Mouse (Mus musculus) kidney, embryonic 14.5 days (tissue): ENCODE data around the gene Gpr171. TPM values are rescaled to one million over a fixed set of nuclear protein-coding genes. Genes with fewer than 3 reads are reported as not detected.

Experiments used
- ATAC-seq: fragments of 200-750 bp; cut with Nextera tagmentation; 2 replicates; pipeline ENCODE4 v1.8.0; 2017; ENCODE audit warnings: moderate number of reproducible peaks, mild to moderate bottlenecking, moderate TSS enrichment, moderate library complexity; ENCODE audit not compliant: low FRiP score, low TSS enrichment
- H3K27ac ChIP-seq: fragments of 300-500 bp; sonication (generic); 2 replicates; pipeline ENCODE4 v1.5.1; 2014; ENCODE audit warnings: low read depth, mild to moderate bottlenecking, low read length, moderate library complexity, mixed read lengths
- H3K27me3 ChIP-seq: fragments of 300-500 bp; sonication (generic); 2 replicates; pipeline ENCODE4 v1.6.1; 2014; ENCODE audit warnings: mild to moderate bottlenecking, low read length; ENCODE audit not compliant: control insufficient read depth, insufficient read depth
- H3K36me3 ChIP-seq: fragments of 300-500 bp; sonication (generic); 2 replicates; pipeline ENCODE4 v1.6.1; 2014; ENCODE audit warnings: low read length, mixed read lengths; ENCODE audit not compliant: control insufficient read depth, insufficient read depth
- H3K4me1 ChIP-seq: fragments of 300-500 bp; sonication (generic); 2 replicates; pipeline ENCODE4 v1.6.1; 2014; ENCODE audit warnings: low read length, mixed read lengths; ENCODE audit not compliant: control insufficient read depth, insufficient read depth
- H3K4me2 ChIP-seq: fragments of 300-500 bp; sonication (generic); replicated peaks from 2 replicates; pipeline ENCODE4 v1.6.1; 2014; ENCODE audit warnings: low read depth, mild to moderate bottlenecking, low read length
- H3K4me3 ChIP-seq: fragments of 300-500 bp; sonication (generic); 2 replicates; pipeline ENCODE4 v1.5.1; 2014; ENCODE audit warnings: mild to moderate bottlenecking, low read length
- H3K9ac ChIP-seq: fragments of 300-500 bp; sonication (generic); 2 replicates; pipeline ENCODE4 v1.6.1; 2014; ENCODE audit warnings: low read depth, mild to moderate bottlenecking, low read length, moderate library complexity
- H3K9me3 ChIP-seq: fragments of 300-500 bp; sonication (generic); 2 replicates; pipeline ENCODE4 v1.6.1; 2016; ENCODE audit warnings: low read length; ENCODE audit not compliant: control insufficient read depth
- WGBS: fragments of 180-500 bp; shearing (Covaris S2); extraction: QIAGEN DNeasy Blood & Tissue Kit; methylation state at CpG from one replicate; pipeline ENCODE4 v1.1.7; 2014; 5-methylcytosine and 5-hydroxymethylcytosine counted together
- polyA plus RNA-seq: library from polyadenylated mRNA; unstranded; fragments of >200 nt; fragmentation: Nextera tagmentation; extraction: Ambion mirVana; gene quantifications from 2 replicates; pipeline ENCODE4 v1.2.1, GENCODE M21; 2014

Gpr171 gene
- polyA plus RNA-seq, 1 experiment from 2014 or later: 0.58 TPM

GRCm38 (mm10) chr3:59066558-59067294, 34.9 kb downstream of the Gpr171 start:
- WGBS: 65% methylated on average over 8 of the region's 8 CpGs
- ATAC-seq: no peak

GRCm38 (mm10) chr3:59065937-59066336, 35.7 kb downstream of the Gpr171 start:
- 82% methylated on average over 3 of the region's 3 CpGs for WGBS
- ATAC-seq: no peak
- Histone ChIP-seq H3K27ac (no peak overlapping the region), H3K4me2 (no peak overlapping the region), H3K36me3 (no peaks in the 10 kb centered on the region), H3K9me3 (no peaks in the 10 kb centered on the region), H3K9ac (no peak overlapping the region), H3K27me3 (no peaks in the 10 kb centered on the region), H3K4me3 (no peak overlapping the region), H3K4me1 (no peaks in the 10 kb centered on the region)

More at GRCm38 (mm10) chr3:59066558-59067294, 34.9 kb downstream of the Gpr171 start:
- no peaks in the 10 kb centered on the region for H3K4me1 ChIP-seq
- no peak overlapping the region for H3K4me2 ChIP-seq
- H3K9me3 ChIP-seq: no peaks in the 10 kb centered on the region
- H3K27me3 ChIP-seq: no peaks in the 10 kb centered on the region
- H3K27ac ChIP-seq: no peak overlapping the region
- H3K9ac ChIP-seq: no peak overlapping the region
- H3K4me3 ChIP-seq: no peak overlapping the region
- no peaks in the 10 kb centered on the region for H3K36me3 ChIP-seq

- no peaks in the 10 kb centered on the region for H3K27me3 ChIP-seq
- H3K4me3 ChIP-seq: no peak overlapping the region
- H3K4me1 ChIP-seq: 0 out of 2 replicates have a peak, but pooled peaks cover 3% of the 10 kb centered on the region
- H3K36me3 ChIP-seq: no peaks in the 10 kb centered on the region
- H3K9me3 ChIP-seq: no peaks in the 10 kb centered on the region
- no peak overlapping the region for H3K27ac ChIP-seq
- ATAC-seq: no peak
- H3K4me2 ChIP-seq: no peak overlapping the region
- WGBS: 87% methylated on average over 4 of the region's 4 CpGs
- no peak overlapping the region for H3K9ac ChIP-seq
These were observed 38.2 kb downstream of the Gpr171 start for GRCm38 (mm10) chr3:59063431-59063830.

- ATAC-seq: no peak
- 0 out of 2 replicates have a peak, but pooled peaks cover 3% of the 10 kb centered on the region for H3K4me1 ChIP-seq
- H3K9ac ChIP-seq: no peak overlapping the region
- H3K27me3 ChIP-seq: no peaks in the 10 kb centered on the region
- WGBS: 60% methylated on average over 5 of the region's 5 CpGs
- H3K4me2 ChIP-seq: no peak overlapping the region
- no peak overlapping the region for H3K4me3 ChIP-seq
- H3K9me3 ChIP-seq: no peaks in the 10 kb centered on the region
- H3K36me3 ChIP-seq: no peaks in the 10 kb centered on the region
- H3K27ac ChIP-seq: no peak overlapping the region
These were observed 39.5 kb downstream of the Gpr171 start for GRCm38 (mm10) chr3:59062141-59062540.

- no peaks in the 10 kb centered on the region for H3K9me3 ChIP-seq
- H3K4me3 ChIP-seq: no peak overlapping the region
- 71% methylated on average over 7 of the region's 7 CpGs for WGBS
- no peak overlapping the region for H3K9ac ChIP-seq
- no peak overlapping the region for H3K27ac ChIP-seq
- H3K4me2 ChIP-seq: no peak overlapping the region
- H3K27me3 ChIP-seq: no peaks in the 10 kb centered on the region
- ATAC-seq: no peak
- no peaks in the 10 kb centered on the region for H3K36me3 ChIP-seq
- H3K4me1 ChIP-seq: 0 out of 2 replicates have a peak, but pooled peaks cover 3% of the 10 kb centered on the region
These were observed 41.5 kb downstream of the Gpr171 start for GRCm38 (mm10) chr3:59060131-59060530.

- Histone ChIP-seq H3K36me3 (no peaks in the 10 kb centered on the region), H3K4me3 (no peak overlapping the region), H3K27ac (no peak overlapping the region), H3K27me3 (no peaks in the 10 kb centered on the region), H3K9ac (no peak overlapping the region), H3K4me2 (no peak overlapping the region; the same call in 1 of the 2 replicates), H3K9me3 (no peaks in the 10 kb centered on the region), H3K4me1 (0 out of 2 replicates have a peak, but pooled peaks cover 3% of the 10 kb centered on the region)
- 3% methylated on average over 7 of the region's 7 CpGs for WGBS
- ATAC-seq: peak; percentile 85
These were observed 42.5 kb downstream of the Gpr171 start for GRCm38 (mm10) chr3:59059022-59059541.

GRCm38 (mm10) chr3:59054834-59055535, 46.6 kb downstream of the Gpr171 start:
- H3K27me3 ChIP-seq: no peaks in the 10 kb centered on the region
- no peak overlapping the region for H3K9ac ChIP-seq
- H3K27ac ChIP-seq: no peak overlapping the region
- H3K36me3 ChIP-seq: no peaks in the 10 kb centered on the region
- H3K4me2 ChIP-seq: no peak overlapping the region
- H3K9me3 ChIP-seq: no peaks in the 10 kb centered on the region
- no peak for ATAC-seq
- H3K4me3 ChIP-seq: no peak overlapping the region
- 0 out of 2 replicates have a peak, but pooled peaks cover under 1% of the 10 kb centered on the region for H3K4me1 ChIP-seq
- 85% methylated on average over 17 of the region's 17 CpGs for WGBS
